Mouse (Mus musculus) stomach, postnatal 0 days (tissue): Measurements from ENCODE around the gene Pdlim1. TPM values are rescaled to one million over a fixed set of nuclear protein-coding genes. Genes with fewer than 3 reads are reported as not detected.

Experiments
- ATAC-seq: fragments of 200-750 bp; cut with Nextera tagmentation; 2 replicates; pipeline ENCODE4 v1.8.0; 2017; ENCODE audit not compliant: low FRiP score, low TSS enrichment
- DNase-seq: peaks from one replicate; pipeline ENCODE4 v3.0.0-alpha.2; 2016; ENCODE audit warnings: low spot score
- H3K27ac ChIP-seq: fragments of 300-500 bp; sonication (generic); replicated peaks from 2 replicates; pipeline ENCODE4 v1.5.1; 2014; ENCODE audit warnings: mild to moderate bottlenecking, control low read depth
- H3K27me3 ChIP-seq: fragments of 300-500 bp; sonication (generic); 2 replicates; pipeline ENCODE4 v1.6.1; 2014; ENCODE audit warnings: low read length; ENCODE audit not compliant: control insufficient read depth, insufficient read depth
- H3K36me3 ChIP-seq: fragments of 300-500 bp; sonication (generic); 2 replicates; pipeline ENCODE4 v1.6.1; 2014; ENCODE audit warnings: low read length, mixed read lengths; ENCODE audit not compliant: control insufficient read depth, insufficient read depth
- H3K4me1 ChIP-seq: fragments of 300-500 bp; sonication (generic); replicated peaks from 2 replicates; pipeline ENCODE4 v1.6.1; 2014; ENCODE audit warnings: antibody characterized with exemption; ENCODE audit not compliant: control insufficient read depth, insufficient read depth
- H3K4me2 ChIP-seq: fragments of 300-500 bp; sonication (generic); replicated peaks from 2 replicates; pipeline ENCODE4 v1.6.1; 2014; ENCODE audit warnings: low read depth, mild to moderate bottlenecking, control low read depth, moderate library complexity
- H3K4me3 ChIP-seq: fragments of 300-500 bp; sonication (generic); 2 replicates; pipeline ENCODE4 v1.5.1; 2014; ENCODE audit warnings: low read depth, low read length, control low read depth
- H3K9ac ChIP-seq: fragments of 300-500 bp; sonication (generic); 2 replicates; pipeline ENCODE4 v1.6.1; 2014; ENCODE audit warnings: mild to moderate bottlenecking, low read length, control low read depth, mixed read lengths
- H3K9me3 ChIP-seq: fragments of 300-500 bp; sonication (generic); 2 replicates; pipeline ENCODE4 v1.6.1; 2016; ENCODE audit warnings: low read length; ENCODE audit not compliant: control insufficient read depth
- CTCF ChIP-seq: IDR thresholded peaks from 2 replicates; pipeline ENCODE4 v1.5.1; 2016; ENCODE audit warnings: antibody characterized with exemption, low read depth, mild to moderate bottlenecking, moderate library complexity
- EP300 ChIP-seq: optimal IDR thresholded peaks from 2 replicates; pipeline ENCODE3; 2016; ENCODE audit warnings: antibody characterized with exemption
- WGBS: fragments of 180-500 bp; shearing (Covaris S2); extraction: QIAGEN DNeasy Blood & Tissue Kit; methylation state at CpG from one replicate; pipeline ENCODE4 v1.1.7; 2014; 5-methylcytosine and 5-hydroxymethylcytosine counted together
- polyA plus RNA-seq: library from polyadenylated mRNA; unstranded; fragments of >200 nt; fragmentation: Nextera tagmentation; extraction: Ambion mirVana; gene quantifications from 2 replicates; pipeline ENCODE4 v1.2.1, GENCODE M21; 2015

Pdlim1 gene
- polyA plus RNA-seq, 1 experiment from 2014 or later: 298 TPM

- 61% methylated on average over 5 of the region's 5 CpGs for WGBS
- no peak overlapping the region for H3K9ac ChIP-seq
- no peak overlapping the region for H3K27ac ChIP-seq
- no peaks in the 10 kb centered on the region for H3K27me3 ChIP-seq
- H3K4me1 ChIP-seq: no peaks in the 10 kb centered on the region
- H3K4me2 ChIP-seq: no peak overlapping the region
- H3K9me3 ChIP-seq: no peaks in the 10 kb centered on the region
- H3K36me3 ChIP-seq: no peaks in the 10 kb centered on the region; the same call in 1 of the 2 replicates
- TF ChIP-seq EP300 (no peak), CTCF (no peak)
- no peak for ATAC-seq
- H3K4me3 ChIP-seq: no peak overlapping the region
- DNase-seq: no peak
Observed at GRCm38 (mm10) chr19:40302477-40302876, 30.8 kb upstream of the Pdlim1 start.

GRCm38 (mm10) chr19:40299983-40300759 is 28.5 kb upstream of the Pdlim1 start:
- DNase-seq (no peak), ATAC-seq (no peak)
- Histone ChIP-seq H3K36me3 (no peaks in the 10 kb centered on the region), H3K4me3 (no peak overlapping the region), H3K9me3 (no peaks in the 10 kb centered on the region), H3K9ac (no peak overlapping the region), H3K4me1 (no peaks in the 10 kb centered on the region), H3K27ac (no peak overlapping the region), H3K4me2 (no peak overlapping the region), H3K27me3 (no peaks in the 10 kb centered on the region)
- TF ChIP-seq EP300: no peak
- no peak for TF ChIP-seq CTCF
- WGBS: 75% methylated on average over 12 of the region's 12 CpGs

- no peak overlapping the region for H3K4me2 ChIP-seq
- TF ChIP-seq EP300 (no peak), CTCF (no peak)
- DNase-seq: no peak
- 75% methylated on average over 6 of the region's 6 CpGs for WGBS
- ATAC-seq: no peak
- H3K9ac ChIP-seq: no peak overlapping the region
- no peaks in the 10 kb centered on the region for H3K4me1 ChIP-seq
- H3K27me3 ChIP-seq: no peaks in the 10 kb centered on the region
- H3K27ac ChIP-seq: no peak overlapping the region
- H3K36me3 ChIP-seq: no peaks in the 10 kb centered on the region
- no peak overlapping the region for H3K4me3 ChIP-seq
- H3K9me3 ChIP-seq: no peaks in the 10 kb centered on the region
Observed at GRCm38 (mm10) chr19:40299182-40299581, 27.5 kb upstream of the Pdlim1 start.

- WGBS: 89% methylated on average over 2 of the region's 2 CpGs
- no peak overlapping the region for H3K27ac ChIP-seq
Observed at GRCm38 (mm10) chr19:40298574-40298973, 26.9 kb upstream of the Pdlim1 start.

GRCm38 (mm10) chr19:40297798-40298144 is 26.1 kb upstream of the Pdlim1 start:
- TF ChIP-seq CTCF (no peak), EP300 (no peak)
- 60% methylated on average over 4 of the region's 4 CpGs for WGBS
- no peaks in the 10 kb centered on the region for H3K36me3 ChIP-seq
- no peak for DNase-seq
- H3K4me1 ChIP-seq: no peaks in the 10 kb centered on the region
- no peaks in the 10 kb centered on the region for H3K9me3 ChIP-seq
- no peaks in the 10 kb centered on the region for H3K27me3 ChIP-seq
- H3K9ac ChIP-seq: no peak overlapping the region
- no peak for ATAC-seq
- no peak overlapping the region for H3K27ac ChIP-seq
- no peak overlapping the region for H3K4me2 ChIP-seq
- H3K4me3 ChIP-seq: no peak overlapping the region

More at GRCm38 (mm10) chr19:40298574-40298973, 26.9 kb upstream of the Pdlim1 start:
- Histone ChIP-seq H3K9me3 (no peaks in the 10 kb centered on the region), H3K36me3 (no peaks in the 10 kb centered on the region), H3K9ac (no peak overlapping the region), H3K4me3 (no peak overlapping the region), H3K4me1 (no peaks in the 10 kb centered on the region), H3K4me2 (no peak overlapping the region), H3K27me3 (no peaks in the 10 kb centered on the region)
- ATAC-seq (no peak), DNase-seq (no peak)
- TF ChIP-seq EP300 (no peak), CTCF (no peak)

- peak; percentile 63 for ATAC-seq
- H3K27ac ChIP-seq: no peak overlapping the region
- 74% methylated on average over 7 of the region's 7 CpGs for WGBS
- TF ChIP-seq EP300: no peak
- TF ChIP-seq CTCF: no peak
- no peaks in the 10 kb centered on the region for H3K4me1 ChIP-seq
- no peaks in the 10 kb centered on the region for H3K27me3 ChIP-seq
- H3K36me3 ChIP-seq: no peaks in the 10 kb centered on the region
- no peak for DNase-seq
- H3K4me2 ChIP-seq: no peak overlapping the region
- no peak overlapping the region for H3K4me3 ChIP-seq
- H3K9me3 ChIP-seq: no peaks in the 10 kb centered on the region
- H3K9ac ChIP-seq: no peak overlapping the region
Observed at GRCm38 (mm10) chr19:40297078-40297797, 25.6 kb upstream of the Pdlim1 start.
